Mouse (Mus musculus) liver, postnatal 0 days (tissue): Measurements from ENCODE around the gene Gm8020.
"Not testable (repeated sequence)": the region's sequence is repeated elsewhere in the genome, so short reads cannot be mapped to it uniquely, and the experiment has no call there.

Experiments used
- CTCF ChIP-seq: sonication (generic); IDR thresholded peaks from 2 replicates; pipeline ENCODE4 v1.5.1; 2016; ENCODE audit warnings: antibody characterized with exemption, low read depth
- EP300 ChIP-seq: IDR thresholded peaks from 2 replicates; pipeline ENCODE4 v1.6.1; 2016; ENCODE audit warnings: antibody characterized with exemption, low read depth, mild to moderate bottlenecking

GRCm38 (mm10) chr14:42463581-42463980 lies 38.6 kb downstream of the Gm8020 start, which contains the start of gene Gm8011:
- not testable (repeated sequence) for TF ChIP-seq CTCF, EP300
